Mouse (Mus musculus) cerebellum, adult 11-12 months (tissue): ENCODE results near the gene Esm1.

ENCODE experiments used
- DNase-seq: peaks from one replicate; pipeline ENCODE4 v3.0.0; 2022

The Esm1 gene

DNA sequence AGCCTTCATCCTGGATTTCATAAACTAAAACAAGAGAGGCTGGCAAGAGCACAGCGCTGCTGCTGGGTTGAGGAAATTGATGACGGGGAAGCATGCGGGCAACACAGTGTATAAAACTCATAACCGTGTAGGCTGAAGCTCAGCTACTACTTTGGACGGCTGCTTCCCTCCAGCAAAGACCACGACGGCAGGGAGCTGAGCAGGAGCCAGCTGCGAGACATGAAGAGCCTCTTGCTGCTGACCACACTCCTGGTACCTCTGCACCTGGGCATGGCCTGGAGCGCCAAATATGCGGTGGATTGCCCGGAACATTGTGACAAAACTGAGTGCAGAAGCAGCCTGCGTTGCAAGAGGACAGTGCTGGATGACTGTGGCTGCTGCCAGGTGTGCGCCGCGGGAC is at the start of gene Esm1:
TSS of gene Esm1 (plus strand) at position 36 of the 400 bp plus-strand sequence.
- DNase-seq: no peak

- DNase-seq: no peak
These were observed 45.0 kb upstream of the Esm1 start for GRCm38 (mm10) chr13:113164252-113165005.

DNA sequence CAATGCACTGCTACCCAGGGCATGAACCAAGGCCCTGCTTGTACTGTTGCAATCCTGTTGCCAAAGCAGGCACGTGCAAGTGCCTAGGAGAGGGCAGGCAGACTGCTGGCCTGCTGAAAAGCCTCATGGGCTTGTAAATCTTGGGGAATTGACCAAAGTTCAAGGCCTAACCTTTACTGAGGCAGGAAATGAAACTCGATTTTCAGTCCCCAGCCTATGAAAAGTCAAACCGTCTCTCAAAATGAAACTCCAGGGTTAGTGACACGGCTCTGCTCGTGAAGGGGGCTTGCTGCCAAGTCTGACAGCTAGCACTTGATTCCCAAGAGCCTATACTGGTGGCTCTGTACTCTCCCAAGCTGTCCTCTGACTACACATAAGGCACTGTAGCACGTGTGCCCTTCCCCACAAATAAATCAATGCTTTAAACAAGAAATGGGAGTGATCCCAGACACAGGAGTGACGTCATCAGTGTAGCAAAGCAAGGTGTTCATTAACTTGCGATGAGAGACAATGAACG is 41.4 kb upstream of the Esm1 start:
- DNase-seq: no peak

GRCm38 (mm10) chr13:113170256-113170655 is 39.2 kb upstream of the Esm1 start:
- no peak for DNase-seq

DNA sequence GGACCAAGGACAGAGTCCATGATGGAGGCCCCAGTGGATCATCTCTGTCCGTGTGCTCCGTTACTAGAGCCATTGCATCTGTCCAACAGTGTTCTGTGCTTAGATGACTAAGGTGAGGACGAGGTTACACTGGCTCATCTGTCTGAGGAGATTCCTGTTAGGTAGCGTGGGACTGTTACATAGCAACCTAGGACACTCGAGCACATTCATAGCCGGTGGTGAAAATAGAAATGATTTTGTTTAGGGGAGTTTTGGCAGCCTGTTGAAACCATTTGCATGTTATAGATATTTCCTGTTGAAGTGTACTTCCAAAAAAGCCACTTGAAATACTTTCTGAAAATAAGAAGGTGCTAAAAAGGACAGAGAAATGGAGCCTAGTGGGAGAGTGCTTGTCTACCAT is 35.3 kb upstream of the Esm1 start:
- DNase-seq: no peak

DNA sequence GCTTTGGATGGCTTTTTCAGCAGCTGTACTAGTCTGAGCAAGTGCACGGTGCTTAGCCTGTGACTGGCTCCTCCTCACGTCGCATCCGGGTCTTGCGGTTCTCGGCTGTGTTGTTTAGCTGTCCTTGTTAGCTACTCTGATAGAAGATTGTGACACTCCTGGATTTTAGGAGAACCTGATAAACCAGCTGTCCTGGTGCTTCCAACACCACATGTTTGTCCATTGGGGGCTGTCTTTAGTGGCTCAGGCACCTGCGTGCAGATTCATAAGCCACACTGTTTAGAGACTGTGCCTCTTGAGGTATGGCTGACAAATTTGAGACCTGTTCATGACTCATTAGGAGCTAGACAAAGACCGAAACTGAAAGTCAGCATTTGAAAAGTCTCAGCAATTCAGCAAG is 26.1 kb upstream of the Esm1 start:
- DNase-seq: no peak

DNA sequence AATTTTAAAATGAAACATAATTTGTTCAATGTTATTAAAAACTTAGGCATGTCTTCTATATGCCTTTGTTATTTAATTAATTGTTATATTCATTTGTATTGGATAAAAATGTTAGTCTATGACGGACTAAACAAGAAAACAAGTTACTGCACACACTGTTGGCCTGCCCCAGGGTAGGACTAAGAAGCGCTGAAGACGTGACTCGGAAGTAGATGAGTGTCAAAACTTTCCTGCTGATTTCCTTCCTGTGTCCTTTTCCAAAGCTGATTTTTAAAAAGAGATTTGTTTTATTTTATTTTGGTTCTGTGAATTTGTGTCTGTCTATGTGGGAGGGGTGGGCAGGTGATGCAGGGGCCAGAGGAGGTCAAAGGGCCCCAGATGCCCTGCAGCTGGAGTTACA is 25.7 kb upstream of the Esm1 start:
- DNase-seq: no peak

GRCm38 (mm10) chr13:113196808-113197674 is 12.4 kb upstream of the Esm1 start:
- no peak for DNase-seq

DNA sequence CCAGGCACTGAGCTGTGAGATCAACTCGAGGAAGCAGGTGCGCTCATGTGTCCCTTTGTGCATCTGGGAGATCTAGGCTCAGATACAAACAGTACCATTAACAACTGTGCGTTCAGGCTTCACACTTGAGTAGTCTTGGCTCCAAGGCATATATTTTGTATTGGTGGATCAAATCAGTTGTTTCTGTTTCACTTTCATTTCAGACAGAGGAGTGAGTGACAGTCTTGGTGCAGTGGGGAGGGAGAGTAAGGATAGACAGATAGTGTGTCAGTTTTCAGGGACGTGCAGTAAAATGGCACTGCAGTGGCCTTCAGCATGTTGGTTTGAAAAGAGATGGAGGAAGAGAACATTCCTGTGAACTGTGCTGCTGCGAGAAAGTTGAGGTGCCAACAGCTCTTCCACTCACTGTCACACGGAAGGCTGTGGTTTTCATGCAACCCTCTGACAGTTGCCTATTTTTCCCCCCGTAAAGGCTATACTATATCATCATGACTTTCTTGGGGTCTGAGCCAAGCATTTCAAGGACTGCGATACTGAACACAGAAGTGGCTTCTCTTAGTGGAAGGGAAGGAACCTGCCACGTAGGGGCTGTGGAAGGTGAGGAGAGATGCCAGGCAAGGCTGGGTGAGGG is 11.5 kb upstream of the Esm1 start:
- no peak for DNase-seq

DNA sequence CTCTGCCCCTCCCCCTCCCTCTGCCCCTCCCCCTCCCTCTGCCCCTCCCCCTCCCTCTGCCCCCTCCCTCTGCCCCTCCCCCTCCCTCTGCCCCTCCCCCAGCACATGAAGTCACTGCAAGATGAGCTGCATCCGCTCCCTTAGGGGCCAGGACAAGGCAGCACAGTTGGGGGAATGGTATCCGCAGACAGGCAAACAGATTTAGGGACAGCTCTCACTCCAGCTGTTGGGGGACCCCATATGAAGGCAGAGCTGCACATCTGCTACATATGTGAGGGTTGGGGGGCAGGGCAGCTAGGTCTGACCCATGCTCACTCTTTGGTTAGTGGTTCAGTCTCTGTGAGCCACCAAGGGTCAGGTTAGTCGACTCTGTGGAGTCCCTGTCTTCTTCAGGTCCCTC is 10.1 kb upstream of the Esm1 start:
- no peak for DNase-seq

GRCm38 (mm10) chr13:113200726-113201125 is 8.7 kb upstream of the Esm1 start:
- no peak for DNase-seq

DNA sequence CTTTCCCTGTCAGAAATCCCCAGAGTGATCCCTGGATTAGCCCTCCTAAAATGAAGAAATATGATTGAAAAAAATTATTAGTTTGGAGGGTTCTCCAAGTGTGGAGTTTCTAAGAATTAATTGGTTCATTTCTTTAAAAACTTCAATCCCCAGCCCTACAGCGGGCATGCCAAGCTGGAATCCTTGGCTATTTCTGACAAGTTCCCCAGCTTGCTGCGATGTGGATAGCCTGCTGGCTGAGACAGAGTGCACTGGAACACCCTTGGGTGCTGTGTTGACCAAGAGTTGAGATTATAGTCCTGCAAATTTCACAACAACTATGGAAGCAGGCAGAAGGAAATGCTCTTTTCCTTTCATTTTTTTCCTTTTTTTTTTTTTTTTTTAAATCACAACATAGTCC is 7.8 kb upstream of the Esm1 start:
- no peak for DNase-seq

- DNase-seq: no peak
These were observed 7.3 kb upstream of the Esm1 start for GRCm38 (mm10) chr13:113202184-113202583.

DNA sequence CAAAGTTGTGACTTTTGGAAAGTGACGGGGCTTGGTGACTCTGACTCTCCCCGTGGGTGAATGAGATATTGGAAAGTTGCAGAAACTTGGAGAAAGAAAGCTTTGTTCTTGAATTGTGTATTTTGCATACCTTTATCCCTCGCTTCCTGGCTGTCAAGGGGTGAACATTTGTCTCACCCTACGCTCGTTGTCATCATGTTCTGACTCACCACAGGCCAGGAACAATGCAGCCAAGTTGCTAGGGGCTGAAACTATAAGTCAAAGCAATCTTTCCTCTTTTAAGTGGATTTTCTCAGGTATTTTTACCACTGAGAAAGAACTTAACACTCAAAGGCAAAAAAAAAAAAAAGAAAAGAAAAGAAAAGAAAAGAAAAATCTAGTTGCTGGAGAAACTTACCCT is 6.3 kb upstream of the Esm1 start:
- DNase-seq: no peak

GRCm38 (mm10) chr13:113205346-113205745 is 4.1 kb upstream of the Esm1 start:
- DNase-seq: no peak

DNA sequence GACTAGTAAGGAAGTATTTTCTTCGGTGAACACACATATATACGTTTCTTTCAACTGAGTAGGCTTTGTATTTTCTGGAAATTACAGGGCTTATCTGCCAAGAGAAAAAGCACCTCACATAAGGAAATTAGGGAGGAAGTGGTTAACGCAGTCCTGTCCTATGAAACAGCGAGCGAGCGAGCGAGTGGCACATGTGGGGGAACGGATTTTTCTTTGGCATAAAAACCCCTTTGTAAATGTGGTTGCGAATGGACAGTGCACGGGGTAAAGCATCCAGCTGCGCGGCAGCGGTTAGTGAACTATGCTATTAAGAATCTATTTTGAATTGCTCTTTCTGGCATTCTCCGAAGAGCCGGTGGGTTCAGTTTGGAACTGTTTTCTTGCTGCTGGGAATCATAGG is 1.9 kb downstream of the Esm1 start:
- no peak for DNase-seq

- no peak for DNase-seq
These were observed 2.9 kb downstream of the Esm1 start for GRCm38 (mm10) chr13:113212401-113212800.

- no peak for DNase-seq
These were observed 4.4 kb downstream of the Esm1 start for GRCm38 (mm10) chr13:113213865-113214264.

DNA sequence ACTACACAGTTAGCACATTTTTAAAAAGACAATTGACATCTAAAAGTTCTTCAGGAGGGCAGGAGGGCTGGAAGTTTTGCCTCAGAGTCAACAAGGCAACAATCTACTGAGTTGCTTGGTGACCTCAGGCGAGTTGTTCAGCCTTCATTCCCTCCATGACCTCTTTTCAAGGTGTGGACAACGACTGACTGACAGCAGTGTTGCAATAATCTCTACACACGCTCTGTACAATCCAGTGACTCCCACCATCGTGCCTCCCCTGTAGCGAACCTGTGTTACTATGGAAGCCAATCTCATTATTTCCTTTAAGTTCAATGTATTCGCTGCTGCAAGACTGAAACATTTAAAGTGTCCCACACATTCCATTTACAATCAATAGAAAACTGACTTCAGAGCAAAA is 12.4 kb downstream of the Esm1 start:
- no peak for DNase-seq

GRCm38 (mm10) chr13:113224105-113224504 is 14.6 kb downstream of the Esm1 start:
- DNase-seq: no peak

DNA sequence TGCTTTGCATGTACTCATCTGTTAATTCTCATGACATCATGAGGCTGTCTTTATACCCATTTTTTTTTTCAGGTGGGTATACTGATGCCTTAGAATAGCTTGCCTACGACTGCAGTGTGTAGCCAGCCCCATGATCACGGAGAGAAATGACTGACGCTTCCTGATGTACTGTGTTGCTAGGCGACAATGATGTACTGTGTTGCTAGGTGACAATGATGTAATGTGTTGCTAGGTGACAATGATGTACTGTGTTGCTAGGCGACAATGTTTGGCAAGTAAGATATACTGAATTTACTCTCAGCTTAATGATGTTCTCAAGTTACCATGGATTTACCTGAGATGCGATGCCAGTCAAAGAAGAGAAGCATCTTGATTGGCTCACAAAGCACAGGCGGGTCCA is 16.4 kb downstream of the Esm1 start, which contains the start of gene Gzmk:
TSS of gene Gzmk (minus strand) at position 98 of the 400 bp plus-strand sequence.
- no peak for DNase-seq

DNA sequence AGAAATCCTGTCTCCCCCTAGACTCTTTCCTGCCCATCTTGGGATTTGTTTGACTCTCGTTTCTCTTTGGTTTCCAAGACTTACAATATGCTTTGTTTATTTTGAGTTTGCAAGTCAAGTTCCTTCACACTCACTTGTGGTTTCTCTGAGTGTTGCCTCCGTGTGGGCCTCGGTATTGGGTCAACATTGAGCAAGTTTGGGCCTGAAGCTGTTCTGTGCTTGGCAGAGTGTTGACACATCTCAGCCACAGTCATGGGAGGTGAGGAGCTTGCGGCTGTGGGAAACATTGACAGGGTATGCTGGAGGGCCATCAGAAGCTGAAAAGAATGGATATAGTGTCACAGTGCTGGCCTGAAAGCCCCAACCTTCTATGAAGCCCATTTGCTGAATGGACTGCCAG is 17.6 kb downstream of the Esm1 start:
- no peak for DNase-seq

GRCm38 (mm10) chr13:113227666-113228463 is 18.4 kb downstream of the Esm1 start:
- no peak for DNase-seq
